Mouse (Mus musculus) splenic B cell, adult 2 months (primary cell): ENCODE results near the gene Olfr9.
"Not testable (repeated sequence)": the region's sequence is repeated elsewhere in the genome, so short reads cannot be mapped to it uniquely, and the experiment has no call there.

Source experiments
- DNase-seq: peaks from one replicate; pipeline ENCODE4 v3.0.0-alpha.2; 2011; ENCODE audit warnings: low read depth, low spot score
- H3K27me3 ChIP-seq: 2 replicates; pipeline ENCODE4 v1.6.1; 2012; ENCODE audit warnings: mild to moderate bottlenecking, low read length, moderate library complexity, mixed read lengths; ENCODE audit not compliant: control insufficient read depth, poor library complexity, insufficient read depth, severe bottlenecking
- H3K36me3 ChIP-seq: 2 replicates; pipeline ENCODE4 v1.6.1; 2012; ENCODE audit warnings: mild to moderate bottlenecking, low read length, moderate library complexity, mixed read lengths; ENCODE audit not compliant: control insufficient read depth, poor library complexity, insufficient read depth, severe bottlenecking

Gene Olfr9

GRCm38 (mm10) chr10:128977522-128978114 lies 11.6 kb upstream of the Olfr9 start:
- H3K36me3 ChIP-seq = no peaks in the 10 kb centered on the region
- peak; percentile 37 for DNase-seq

GRCm38 (mm10) chr10:128980644-128981365 lies 8.4 kb upstream of the Olfr9 start:
- DNase-seq = no peak
- H3K27me3 ChIP-seq = no peaks in the 10 kb centered on the region
- H3K36me3 ChIP-seq = no peaks in the 10 kb centered on the region

More at GRCm38 (mm10) chr10:128977522-128978114, 11.6 kb upstream of the Olfr9 start:
- no peaks in the 10 kb centered on the region for H3K27me3 ChIP-seq

- DNase-seq, H3K36me3 ChIP-seq, H3K27me3 ChIP-seq: not testable (repeated sequence)
Measured at GRCm38 (mm10) chr10:128990129-128990850, 1.1 kb downstream of the Olfr9 start.

GRCm38 (mm10) chr10:128990994-128991393 lies 1.8 kb downstream of the Olfr9 start:
- H3K27me3 ChIP-seq = no peaks in the 10 kb centered on the region
- no peak for DNase-seq
- no peaks in the 10 kb centered on the region for H3K36me3 ChIP-seq

- no peaks in the 10 kb centered on the region for H3K36me3 ChIP-seq
- no peak for DNase-seq
- no peaks in the 10 kb centered on the region for H3K27me3 ChIP-seq
Measured at GRCm38 (mm10) chr10:128995796-128996195, 6.6 kb downstream of the Olfr9 start.

GRCm38 (mm10) chr10:128996523-128997040 lies 7.4 kb downstream of the Olfr9 start:
- DNase-seq = no peak

GRCm38 (mm10) chr10:129004032-129004920 lies 15.0 kb downstream of the Olfr9 start:
- H3K36me3 ChIP-seq = no peaks in the 10 kb centered on the region
- no peak for DNase-seq
- no peaks in the 10 kb centered on the region for H3K27me3 ChIP-seq

More at GRCm38 (mm10) chr10:128996523-128997040, 7.4 kb downstream of the Olfr9 start:
- no peaks in the 10 kb centered on the region for H3K27me3 ChIP-seq
- H3K36me3 ChIP-seq = no peaks in the 10 kb centered on the region

GRCm38 (mm10) chr10:129010288-129010841 lies 21.1 kb downstream of the Olfr9 start, which contains the start of gene Olfr763:
Gene Olfr763 (plus strand): TSS chr10:129010791.
- no peaks in the 10 kb centered on the region for H3K27me3 ChIP-seq
- H3K36me3 ChIP-seq = no peaks in the 10 kb centered on the region
- no peak for DNase-seq

- H3K36me3 ChIP-seq, H3K27me3 ChIP-seq, DNase-seq: not testable (repeated sequence)
Measured at GRCm38 (mm10) chr10:129011511-129011910, 22.3 kb downstream of the Olfr9 start.

- no peak for DNase-seq
- no peaks in the 10 kb centered on the region for H3K27me3 ChIP-seq
Measured at GRCm38 (mm10) chr10:129014477-129014876, 25.2 kb downstream of the Olfr9 start.

GRCm38 (mm10) chr10:129023319-129023718 lies 34.1 kb downstream of the Olfr9 start:
- no peak for DNase-seq
- Histone ChIP-seq H3K36me3 (no peaks in the 10 kb centered on the region), H3K27me3 (no peaks in the 10 kb centered on the region)

More at GRCm38 (mm10) chr10:129014477-129014876, 25.2 kb downstream of the Olfr9 start:
- H3K36me3 ChIP-seq = no peaks in the 10 kb centered on the region

GRCm38 (mm10) chr10:129026018-129026662 lies 36.9 kb downstream of the Olfr9 start:
- DNase-seq = peak; percentile 45
- H3K27me3 ChIP-seq = no peaks in the 10 kb centered on the region
- no peaks in the 10 kb centered on the region for H3K36me3 ChIP-seq

- H3K36me3 ChIP-seq = no peaks in the 10 kb centered on the region
- no peak for DNase-seq
Measured at GRCm38 (mm10) chr10:129028343-129028742, 39.1 kb downstream of the Olfr9 start.

More at GRCm38 (mm10) chr10:129028343-129028742, 39.1 kb downstream of the Olfr9 start:
- no peaks in the 10 kb centered on the region for H3K27me3 ChIP-seq
